Mouse (Mus musculus): ENCODE measurements around the gene Slc5a1.

DNA sequence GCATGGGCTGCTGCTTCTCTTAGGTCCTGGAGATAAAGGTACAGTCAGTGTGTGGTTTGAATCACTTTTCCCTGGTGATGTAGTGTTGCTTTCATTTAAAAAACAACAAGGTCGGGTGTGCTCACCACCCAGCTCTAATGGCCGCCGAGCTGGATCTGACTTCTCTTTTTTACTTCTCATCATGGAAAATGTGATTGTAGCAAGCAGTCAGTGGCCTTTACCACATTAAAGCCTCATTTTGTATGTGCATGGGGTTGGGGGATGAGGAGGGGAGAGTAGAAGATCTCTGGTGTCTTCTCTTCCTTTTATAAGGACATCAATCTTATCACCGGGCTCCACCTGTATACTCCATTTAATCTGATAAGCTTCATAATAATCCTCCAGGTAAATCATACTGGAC is 21.3 kb downstream of the Slc5a1 start:
- TF ChIP-seq CEBPB (IDR thresholded peaks at IDR 0.05; ENCODE audit: low read depth) (no peak), CTCF (IDR thresholded peaks at IDR 0.05; ENCODE audit: control insufficient read depth, insufficient read depth, insufficient read length) (no peak), MAX (IDR thresholded peaks at IDR 0.05) (no peak)

Measured in C2C12 (cell line).